Mouse (Mus musculus) CD4-positive naive resting alpha-beta T cell, adult 57 days (primary cell): ENCODE data around the gene Cage1. TPM values are rescaled to one million over a fixed set of nuclear protein-coding genes. Genes with fewer than 3 reads are reported as not detected.

Experiments
- total RNA-seq: library from RNA; stranded (reverse); gene quantifications from one replicate; pipeline ENCODE4 v1.2.4, GENCODE M21; 2023

Gene Cage1
- total RNA-seq = 2.2 TPM

DNA sequence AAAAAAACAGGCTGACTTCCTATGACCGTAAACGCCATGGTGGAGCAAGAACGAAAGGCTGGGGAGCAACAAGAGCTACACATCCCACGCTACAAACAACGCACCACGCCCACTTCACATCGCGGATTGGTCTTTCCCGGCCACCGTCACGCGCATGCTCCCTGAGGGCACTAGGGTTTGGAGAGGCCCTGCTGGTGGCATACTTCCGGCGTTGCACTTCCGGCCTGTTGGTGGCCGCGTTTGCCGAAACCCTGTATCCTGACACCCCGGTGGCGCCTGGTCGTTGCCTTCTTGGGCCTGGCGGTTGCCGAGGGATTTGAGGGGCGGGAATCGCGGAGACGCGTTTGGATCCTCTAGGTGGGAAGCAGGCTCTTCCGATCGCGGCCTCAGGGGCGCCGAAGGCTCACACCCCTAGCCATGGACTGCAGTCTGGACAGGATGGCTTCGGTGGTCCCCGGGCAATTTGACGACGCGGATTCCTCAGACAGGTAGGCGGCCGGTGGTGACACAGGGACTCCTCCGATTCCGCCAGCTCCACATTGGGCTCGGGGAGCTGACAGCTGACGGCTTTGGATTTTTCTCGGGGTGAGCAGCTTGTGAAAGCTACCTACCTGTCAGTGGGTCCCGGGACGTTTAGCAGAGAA lies at the start of gene Cage1:
Gene Cage1, minus strand, starts transcription at position 26 of the 644 bp plus-strand sequence.

DNA sequence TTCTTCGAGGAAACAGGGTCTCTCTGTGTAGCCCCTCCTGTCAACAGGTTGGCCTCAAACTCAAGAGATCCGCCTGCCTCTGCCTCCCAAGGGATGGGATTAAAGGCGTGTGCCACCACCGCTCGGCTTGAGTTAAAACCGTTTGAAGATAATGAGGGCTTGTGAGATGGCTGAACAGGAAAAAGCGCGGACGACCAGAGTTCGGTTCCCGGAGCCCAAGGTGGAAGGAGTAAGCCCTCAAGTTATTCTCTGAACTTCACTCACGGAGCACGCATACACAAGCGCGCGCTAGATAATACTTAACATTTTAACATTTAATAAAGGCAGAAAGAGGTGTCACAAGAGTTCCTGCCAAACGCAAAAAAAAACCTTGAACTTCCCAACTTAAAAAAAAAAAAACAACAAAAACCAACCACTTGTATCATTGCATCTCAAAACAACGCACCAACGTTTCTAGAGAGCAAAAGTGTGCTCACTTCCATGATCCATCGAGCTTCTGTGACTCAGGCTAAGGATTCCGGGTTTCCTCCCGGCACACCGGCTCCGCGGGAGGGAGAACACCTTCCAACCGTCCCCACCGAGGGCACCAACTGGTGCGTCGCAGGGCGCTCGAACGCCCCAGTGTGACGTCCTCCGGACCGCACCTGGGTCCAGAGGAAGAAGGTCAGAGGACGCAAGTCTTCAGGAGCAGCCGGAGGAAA lies 376 bp downstream of the Cage1 start, which contains the start of gene Riok1:
Gene Riok1, plus strand, starts transcription at position 653 of the 701 bp plus-strand sequence.

DNA sequence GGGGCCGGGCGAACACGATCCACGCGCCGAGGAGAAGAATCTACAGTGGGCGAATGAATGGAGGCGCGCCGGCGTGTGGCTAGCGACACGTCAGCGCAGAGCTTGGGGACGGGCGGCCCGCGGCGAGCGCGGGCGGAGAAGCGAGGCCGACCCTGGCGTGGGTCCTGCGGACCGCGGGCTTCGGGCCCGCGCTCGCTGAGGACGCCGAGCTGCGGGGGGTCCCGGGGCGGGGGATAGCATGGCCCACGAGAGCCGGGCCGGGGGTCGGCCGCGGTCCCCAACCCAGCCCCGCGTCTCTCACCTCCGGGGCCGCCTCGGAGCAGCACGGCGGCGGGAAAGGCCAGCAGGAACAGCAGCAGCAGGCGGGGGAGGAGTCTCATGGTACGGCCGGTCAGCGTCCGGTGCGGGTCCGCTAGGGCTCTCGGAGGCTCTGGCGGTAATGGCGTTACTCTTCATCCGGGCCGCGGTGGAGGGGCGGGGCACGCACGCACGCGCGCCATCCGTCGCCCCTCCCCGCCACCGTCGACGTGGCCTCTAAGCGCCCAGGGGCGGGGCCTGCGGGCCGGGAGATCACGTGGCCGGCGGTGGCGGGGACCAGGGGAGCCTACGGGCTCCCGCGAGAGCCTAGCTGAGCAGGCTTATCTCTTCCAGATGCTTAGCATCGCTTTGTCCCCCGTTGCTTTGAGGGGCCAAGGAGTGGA lies 43.0 kb downstream of the Cage1 start, which contains the start of gene Ssr1:
Gene Ssr1, minus strand, starts transcription at position 514 of the 701 bp plus-strand sequence.

Other genes with a start within 250 kb of the Cage1 start
- gene Ssr1, start 42.9 kb downstream of the Cage1 start, total RNA-seq = 56.5 TPM
- gene Riok1, start 74 bp downstream of the Cage1 start, total RNA-seq = 220 TPM
- 0.15 TPM for gene Dsp, start 114.2 kb upstream of the Cage1 start, total RNA-seq
- gene Snrnp48, start 167.9 kb upstream of the Cage1 start, total RNA-seq = 59.2 TPM